Mouse (Mus musculus) liver, postnatal 0 days (tissue): Measurements from ENCODE around the gene Mepce. TPM values are rescaled to one million over a fixed set of nuclear protein-coding genes. Genes with fewer than 3 reads are reported as not detected.

ENCODE experiments used
- ATAC-seq: fragments of 200-750 bp; cut with Nextera tagmentation; 2 replicates; pipeline ENCODE4 v1.8.0; 2017; ENCODE audit warnings: mild to moderate bottlenecking, moderate library complexity
- DNase-seq: peaks from one replicate; pipeline ENCODE4 v3.0.0-alpha.2; 2016
- H3K27ac ChIP-seq: fragments of 300-500 bp; sonication (generic); 2 replicates; pipeline ENCODE4 v1.5.1; 2014; ENCODE audit warnings: antibody characterized with exemption, moderate library complexity, mild to moderate bottlenecking, low read depth
- H3K27me3 ChIP-seq: fragments of 300-500 bp; sonication (generic); 2 replicates; pipeline ENCODE4 v1.6.1; 2014; ENCODE audit warnings: low read length, control low read depth, mixed read lengths; ENCODE audit not compliant: insufficient read depth
- H3K36me3 ChIP-seq: fragments of 300-500 bp; sonication (generic); replicated peaks from 2 replicates; pipeline ENCODE4 v1.6.1; 2014; ENCODE audit warnings: mild to moderate bottlenecking, control low read depth, low read length, moderate library complexity, mixed read lengths; ENCODE audit not compliant: insufficient read depth
- H3K4me1 ChIP-seq: fragments of 300-500 bp; sonication (generic); 2 replicates; pipeline ENCODE4 v1.6.1; 2014; ENCODE audit warnings: antibody characterized with exemption, mild to moderate bottlenecking, control low read depth; ENCODE audit not compliant: insufficient read depth
- H3K4me2 ChIP-seq: fragments of 300-500 bp; sonication (generic); 2 replicates; pipeline ENCODE4 v1.6.1; 2014; ENCODE audit warnings: low read depth, mild to moderate bottlenecking, low read length, moderate library complexity, mixed read lengths
- H3K4me3 ChIP-seq: fragments of 300-500 bp; sonication (generic); 2 replicates; pipeline ENCODE4 v1.5.1; 2014; ENCODE audit warnings: low read depth, low read length
- H3K9ac ChIP-seq: fragments of 300-500 bp; sonication (generic); replicated peaks from 2 replicates; pipeline ENCODE4 v1.6.1; 2014; ENCODE audit warnings: mild to moderate bottlenecking, moderate library complexity
- H3K9me3 ChIP-seq: fragments of 300-500 bp; sonication (generic); 2 replicates; pipeline ENCODE4 v1.6.1; 2016; ENCODE audit warnings: mild to moderate bottlenecking, control low read depth, low read length, mixed read lengths
- CTCF ChIP-seq: sonication (generic); IDR thresholded peaks from 2 replicates; pipeline ENCODE4 v1.5.1; 2016; ENCODE audit warnings: antibody characterized with exemption, low read depth
- EP300 ChIP-seq: IDR thresholded peaks from 2 replicates; pipeline ENCODE4 v1.6.1; 2016; ENCODE audit warnings: antibody characterized with exemption, low read depth, mild to moderate bottlenecking
- WGBS: fragments of 180-500 bp; shearing (Covaris S2); extraction: QIAGEN DNeasy Blood & Tissue Kit; methylation state at CpG from one replicate; pipeline ENCODE4 v1.1.7; 2014; ENCODE audit not compliant: insufficient replicate concordance; 5-methylcytosine and 5-hydroxymethylcytosine counted together
- polyA plus RNA-seq: library from polyadenylated mRNA; unstranded; fragments of >200 nt; fragmentation: Nextera tagmentation; extraction: Ambion mirVana; gene quantifications from 2 replicates; pipeline ENCODE4 v1.2.1, GENCODE M21; 2015

Mepce gene
- polyA plus RNA-seq, 1 experiment from 2014 or later = 5.0 TPM

- ATAC-seq (peak; percentile 61), DNase-seq (peak; percentile 62)
- H3K36me3 ChIP-seq = no peaks in the 10 kb centered on the region
- H3K4me2 ChIP-seq = no peak overlapping the region
- no peaks in the 10 kb centered on the region for H3K4me1 ChIP-seq
- H3K27me3 ChIP-seq = no peaks in the 10 kb centered on the region
- no peaks in the 10 kb centered on the region for H3K9me3 ChIP-seq
- no peak overlapping the region for H3K4me3 ChIP-seq
- no peak overlapping the region for H3K9ac ChIP-seq
- WGBS = 31% methylated on average over 2 of the region's 2 CpGs
- no peak for TF ChIP-seq EP300
- TF ChIP-seq CTCF = peak; percentile 97
- H3K27ac ChIP-seq = no peak overlapping the region
These were observed 16.7 kb downstream of the Mepce start for GRCm38 (mm10) chr5:137770709-137771108.

DNA sequence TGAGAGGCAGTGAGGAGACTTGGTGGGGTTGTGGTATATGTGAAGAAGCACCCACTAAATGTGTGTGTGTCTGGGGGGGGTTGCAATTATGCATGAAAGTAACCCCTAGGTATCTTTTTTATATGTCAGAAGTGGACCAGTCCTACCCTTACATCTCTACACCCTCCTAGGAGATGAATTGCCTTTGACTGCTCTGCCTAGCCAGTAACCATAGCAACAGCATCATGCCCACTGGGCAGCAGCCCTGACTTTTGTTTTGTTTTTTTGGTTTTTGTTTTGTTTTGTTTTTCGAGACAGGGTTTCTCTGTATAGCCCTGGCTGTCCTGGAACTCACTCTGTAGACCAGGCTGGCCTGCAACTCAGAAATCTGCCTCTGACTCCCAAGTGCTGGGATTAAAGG lies 19.0 kb downstream of the Mepce start:
- no peaks in the 10 kb centered on the region for H3K4me1 ChIP-seq
- no peak for TF ChIP-seq EP300
- no peak for TF ChIP-seq CTCF
- no peak for DNase-seq
- H3K4me2 ChIP-seq = no peak overlapping the region
- H3K36me3 ChIP-seq = no peaks in the 10 kb centered on the region
- no peak overlapping the region for H3K27ac ChIP-seq
- 64% methylated on average over 1 of the region's 1 CpGs for WGBS
- ATAC-seq = no peak
- H3K9ac ChIP-seq = no peak overlapping the region
- no peaks in the 10 kb centered on the region for H3K9me3 ChIP-seq
- H3K27me3 ChIP-seq = no peaks in the 10 kb centered on the region
- H3K4me3 ChIP-seq = no peak overlapping the region

DNA sequence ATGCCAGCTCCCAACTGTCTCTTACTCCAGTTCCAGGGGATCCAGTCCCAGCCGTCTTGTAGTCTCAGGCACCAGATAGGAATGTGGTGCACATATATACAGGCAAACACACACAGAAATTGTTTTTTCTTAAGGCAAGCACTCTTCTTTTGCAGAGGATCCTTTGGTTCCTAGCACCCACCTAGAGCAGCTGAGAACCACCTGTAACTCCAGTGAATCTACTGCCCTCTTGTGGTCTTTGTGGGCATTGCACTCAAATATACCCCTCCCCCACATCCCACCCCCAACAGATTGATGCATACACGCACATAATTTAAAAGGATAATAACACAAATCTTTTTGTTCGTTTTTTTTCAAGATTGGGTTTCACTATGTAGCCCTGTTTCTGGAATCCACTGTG lies 21.2 kb downstream of the Mepce start:
- ATAC-seq (no peak), DNase-seq (peak; percentile 49)
- H3K4me3 ChIP-seq = no peak overlapping the region
- H3K36me3 ChIP-seq = no peaks in the 10 kb centered on the region
- no peaks in the 10 kb centered on the region for H3K4me1 ChIP-seq
- TF ChIP-seq CTCF (peak; percentile 76), EP300 (no peak)
- H3K27ac ChIP-seq = no peak overlapping the region
- H3K9ac ChIP-seq = no peak overlapping the region
- no peak overlapping the region for H3K4me2 ChIP-seq
- WGBS = 62% methylated on average over 3 of the region's 3 CpGs
- H3K27me3 ChIP-seq = no peaks in the 10 kb centered on the region
- no peaks in the 10 kb centered on the region for H3K9me3 ChIP-seq

DNA sequence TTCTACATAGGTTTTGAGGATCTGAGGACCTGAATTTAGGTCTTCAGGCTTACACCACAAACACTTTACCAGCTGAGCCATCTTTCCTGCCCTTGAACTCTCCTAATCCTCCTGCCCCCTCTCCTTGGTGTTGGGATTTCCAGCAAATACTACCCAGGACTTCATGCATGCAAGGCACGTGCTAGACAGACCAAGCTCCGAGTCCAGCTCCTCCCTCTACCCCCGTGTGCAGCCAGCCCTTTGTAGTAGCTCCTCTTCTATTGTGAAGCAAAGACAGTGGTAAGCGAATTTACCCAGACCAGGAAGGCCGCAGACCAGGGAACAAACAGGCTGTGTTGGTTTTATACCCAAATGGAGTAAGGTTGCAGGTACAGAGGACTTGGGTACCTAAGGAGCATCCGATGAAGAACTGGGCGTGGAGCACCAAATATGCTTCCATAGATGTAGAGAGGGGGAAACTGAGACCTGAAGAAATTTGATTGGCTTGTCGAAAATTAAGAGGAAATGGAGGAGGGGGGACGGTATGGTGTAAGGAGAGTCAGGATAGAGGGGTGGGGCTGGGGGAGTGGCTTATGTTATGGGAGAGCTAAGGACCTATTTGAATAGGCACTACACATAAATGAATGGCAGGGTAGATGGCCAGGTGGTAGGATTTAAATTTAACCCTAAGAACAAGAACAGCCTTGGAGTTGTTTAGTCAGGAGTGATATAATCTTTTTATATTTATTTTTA lies 22.7 kb downstream of the Mepce start:
- 70% methylated on average over 9 of the region's 9 CpGs for WGBS

GRCm38 (mm10) chr5:137759971-137760412 lies 27.5 kb downstream of the Mepce start:
- peak; percentile 85 for DNase-seq
- peak overlapping the region; percentile 26; the same call in 1 of the 2 replicates for H3K9ac ChIP-seq
- no peak overlapping the region for H3K4me3 ChIP-seq
- peak; percentile 79 for ATAC-seq
- no peaks in the 10 kb centered on the region for H3K27me3 ChIP-seq
- peaks cover 44% of the 10 kb centered on the region for H3K36me3 ChIP-seq
- TF ChIP-seq EP300 = no peak
- TF ChIP-seq CTCF = peak; percentile 97
- H3K4me1 ChIP-seq = no peaks in the 10 kb centered on the region
- no peaks in the 10 kb centered on the region for H3K9me3 ChIP-seq
- no peak overlapping the region for H3K27ac ChIP-seq
- 41% methylated on average over 4 of the region's 4 CpGs for WGBS
- H3K4me2 ChIP-seq = no peak overlapping the region

More for the DNA sequence above, 22.7 kb downstream of the Mepce start:
- 0 out of 2 replicates have a peak, but pooled peaks cover 2% of the 10 kb centered on the region for H3K36me3 ChIP-seq
- no peak for TF ChIP-seq CTCF
- TF ChIP-seq EP300 = no peak
- H3K4me2 ChIP-seq = no peak overlapping the region
- no peaks in the 10 kb centered on the region for H3K4me1 ChIP-seq
- H3K9ac ChIP-seq = no peak overlapping the region
- ATAC-seq (no peak), DNase-seq (no peak)
- H3K9me3 ChIP-seq = no peaks in the 10 kb centered on the region
- no peaks in the 10 kb centered on the region for H3K27me3 ChIP-seq
- H3K4me3 ChIP-seq = no peak overlapping the region
- H3K27ac ChIP-seq = no peak overlapping the region

DNA sequence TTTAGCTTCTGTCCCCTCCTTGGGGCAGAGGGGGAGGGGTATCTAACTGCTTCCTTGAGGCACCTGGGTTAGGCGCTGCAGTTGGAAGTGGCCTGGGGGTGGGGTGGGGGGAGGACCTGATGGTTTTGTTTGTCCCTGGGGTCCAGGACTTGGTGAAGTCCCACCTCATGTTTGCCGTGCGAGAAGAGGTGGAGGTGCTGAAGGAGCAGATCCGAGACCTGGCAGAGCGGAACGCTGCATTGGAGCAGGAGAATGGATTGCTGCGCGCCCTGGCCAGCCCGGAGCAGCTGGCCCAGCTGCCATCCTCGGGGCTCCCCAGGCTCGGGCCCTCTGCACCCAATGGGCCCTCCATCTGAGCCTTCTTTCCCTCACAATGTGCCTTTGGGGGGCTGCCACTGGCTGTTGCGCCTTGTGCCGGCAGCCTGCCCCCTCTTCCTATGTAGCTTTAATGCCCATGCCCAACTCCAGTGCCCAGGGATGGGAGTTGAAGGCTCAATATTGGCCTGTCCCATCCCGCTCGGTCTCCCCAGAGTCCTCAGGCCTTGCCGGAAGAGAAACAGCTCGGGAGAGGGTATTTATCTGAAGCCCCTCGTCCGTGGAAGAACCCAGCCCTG lies 28.4 kb downstream of the Mepce start:
- no peak overlapping the region for H3K27ac ChIP-seq
- H3K4me2 ChIP-seq = no peak overlapping the region
- 92% methylated on average over 19 of the region's 19 CpGs for WGBS
- H3K4me3 ChIP-seq = no peak overlapping the region
- ATAC-seq = no peak
- peaks cover 46% of the 10 kb centered on the region for H3K36me3 ChIP-seq
- H3K4me1 ChIP-seq = no peaks in the 10 kb centered on the region
- H3K27me3 ChIP-seq = no peaks in the 10 kb centered on the region
- peak; percentile 14 for DNase-seq
- no peaks in the 10 kb centered on the region for H3K9me3 ChIP-seq
- TF ChIP-seq CTCF (no peak), EP300 (no peak)
- no peak overlapping the region for H3K9ac ChIP-seq
